Mouse (Mus musculus): Measurements from ENCODE around the gene Nfkb1. TPM values are rescaled to one million over a fixed set of nuclear protein-coding genes. Genes with fewer than 3 reads are reported as not detected.

Gene Nfkb1
- total RNA-seq, 1 experiment from 2014 or later = 68.8 TPM

DNA sequence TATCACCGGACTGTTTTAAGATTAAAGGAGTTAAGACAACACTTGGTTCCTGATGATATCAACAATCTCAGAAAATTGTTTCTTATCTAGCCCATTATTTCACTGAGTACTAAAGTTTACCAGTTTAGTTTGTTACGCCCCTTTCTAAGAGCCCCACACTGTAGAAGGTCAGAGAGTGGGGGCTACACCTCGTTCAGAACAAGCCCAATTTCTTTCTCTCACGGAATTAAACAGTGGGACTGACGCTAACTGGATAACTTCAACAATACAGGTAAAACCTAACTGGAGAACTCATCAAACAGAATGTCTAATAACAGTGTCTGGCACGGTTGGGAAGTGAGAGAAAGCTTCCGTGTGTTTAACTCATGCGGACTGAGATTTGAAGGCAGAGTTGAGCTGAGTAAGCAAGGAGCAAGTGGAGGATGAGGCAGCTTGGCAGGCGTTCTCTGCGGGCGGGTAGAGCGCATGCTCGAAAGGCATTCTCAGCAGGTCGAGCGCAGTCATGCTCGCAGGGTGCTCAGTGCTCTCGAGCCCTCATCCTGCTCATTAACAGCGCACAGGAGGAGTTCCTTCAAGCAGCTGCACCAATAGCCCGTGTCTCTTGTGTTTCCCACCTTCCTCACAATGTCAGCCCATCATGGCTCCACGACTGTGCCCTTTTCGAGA, 60.8 kb downstream of the Nfkb1 start:
- DNase-seq = no peak

DNA sequence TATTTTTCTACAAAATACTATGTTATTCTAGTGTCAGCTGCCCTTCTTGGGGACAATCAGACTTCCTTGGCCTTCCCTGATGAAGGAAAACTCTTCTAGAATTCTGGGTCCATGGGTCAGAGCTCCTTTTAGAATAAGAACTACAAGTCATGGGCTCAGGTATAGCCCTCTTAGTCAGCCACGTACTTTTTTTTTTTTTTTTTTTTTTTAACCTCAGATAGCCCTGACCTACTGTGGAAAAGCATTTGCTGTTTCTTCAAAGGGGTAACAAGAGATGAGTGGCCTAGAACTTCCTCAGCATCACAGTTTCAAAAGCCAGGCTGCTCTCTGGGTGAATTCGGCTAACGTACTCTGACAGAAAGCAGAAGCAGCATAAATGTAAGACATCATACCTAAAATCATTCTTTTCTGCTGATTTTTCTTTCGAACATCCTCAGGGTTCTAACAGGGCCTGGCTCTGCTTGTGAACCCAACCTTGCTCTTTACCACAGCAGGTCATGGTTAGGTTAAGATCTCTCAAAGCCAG, 61.5 kb downstream of the Nfkb1 start:
- no peak for DNase-seq

DNA sequence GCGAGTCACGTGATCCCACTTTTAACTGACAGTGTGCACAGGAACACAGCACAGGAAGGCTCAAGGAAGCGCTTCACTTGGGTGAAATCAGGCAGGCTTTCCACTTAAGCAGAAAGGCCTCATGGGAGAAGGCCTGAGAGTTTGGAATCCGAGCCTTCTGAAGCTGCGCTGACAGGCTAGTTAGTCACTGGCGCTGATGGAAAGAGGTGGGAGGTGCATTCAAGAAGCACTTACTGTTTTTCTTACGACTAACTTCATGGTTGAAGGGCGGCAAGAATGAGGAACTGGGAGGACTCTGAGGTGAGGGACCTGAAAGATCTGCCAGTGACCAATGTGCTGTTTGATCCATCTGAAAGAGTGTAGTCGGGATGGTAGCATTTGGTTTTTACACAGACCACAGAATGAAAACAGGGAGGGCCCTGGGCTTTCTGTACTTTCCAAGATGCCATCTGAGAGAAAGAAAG, 62.6 kb downstream of the Nfkb1 start:
- DNase-seq = no peak

DNA sequence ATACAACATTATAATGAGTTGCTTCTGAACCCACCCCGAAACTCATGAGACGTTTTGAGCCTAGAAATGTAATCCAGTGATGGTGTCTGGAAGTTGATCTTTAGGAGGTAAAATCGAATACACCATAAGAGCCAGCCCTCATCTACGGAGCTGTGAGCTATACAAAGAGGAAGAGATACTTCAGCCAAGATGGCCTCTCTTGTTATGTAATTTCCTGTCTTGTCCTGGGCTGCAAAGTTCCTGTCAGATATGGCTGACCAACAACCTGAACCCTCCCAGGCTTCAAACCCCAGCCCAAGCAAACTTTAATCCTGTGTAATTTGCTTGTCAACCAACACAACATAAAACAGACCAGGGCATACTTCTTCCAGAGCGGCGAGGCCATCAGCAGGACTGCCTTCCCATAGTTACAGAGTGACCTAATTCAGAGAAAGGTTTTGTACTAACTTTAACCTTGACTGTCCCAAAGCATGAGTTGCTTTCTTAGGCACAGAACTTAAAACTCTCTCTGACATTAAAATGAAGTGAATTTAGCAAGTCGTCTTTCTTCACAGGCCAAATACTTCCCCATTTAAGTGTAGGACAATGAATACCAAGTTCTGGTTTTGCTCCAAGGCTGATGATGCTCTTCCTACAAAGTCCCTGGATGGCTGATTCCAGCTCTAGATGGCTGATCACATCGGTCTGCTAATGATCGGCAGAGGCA, 63.2 kb downstream of the Nfkb1 start:
- DNase-seq = no peak

DNA sequence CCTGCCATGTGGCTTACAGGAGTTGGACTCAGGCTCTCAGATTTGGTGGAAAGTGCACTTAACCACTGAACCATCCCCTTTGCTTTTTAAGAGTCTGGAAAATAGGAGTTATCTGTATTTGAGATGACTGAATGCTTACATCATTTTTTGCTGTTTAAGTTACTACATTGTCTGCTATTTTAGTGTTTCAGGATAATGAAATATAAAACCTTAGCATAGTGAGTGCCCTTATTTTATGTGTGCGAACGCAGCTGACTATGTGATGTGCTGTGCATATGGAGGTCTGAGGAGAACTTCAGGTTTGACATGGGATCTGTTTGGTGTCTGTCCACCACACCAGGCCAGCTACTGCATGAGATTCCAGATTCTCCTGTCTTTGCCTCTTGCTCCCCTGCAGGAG, 66.1 kb downstream of the Nfkb1 start:
- DNase-seq = no peak

DNA sequence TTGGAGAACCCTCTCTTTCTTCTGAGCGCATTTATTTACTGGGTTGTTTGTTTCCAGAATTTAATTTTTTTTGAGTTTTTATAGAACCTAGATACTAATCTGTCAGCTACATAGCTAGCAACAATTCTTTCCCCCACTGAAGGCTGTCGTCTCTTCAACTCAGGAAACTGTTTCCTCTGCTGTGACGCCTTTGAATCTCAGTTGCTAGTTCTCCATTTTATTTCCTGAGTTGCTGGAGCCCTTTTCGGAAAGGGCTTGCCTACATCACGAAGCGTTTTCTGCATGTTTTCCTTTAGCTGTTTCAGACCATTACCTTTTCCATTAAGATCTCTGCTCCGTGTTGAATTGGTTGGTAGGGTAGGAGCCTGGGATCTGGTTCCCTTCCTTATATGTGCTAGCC, 74.6 kb downstream of the Nfkb1 start:
- DNase-seq = no peak

DNA sequence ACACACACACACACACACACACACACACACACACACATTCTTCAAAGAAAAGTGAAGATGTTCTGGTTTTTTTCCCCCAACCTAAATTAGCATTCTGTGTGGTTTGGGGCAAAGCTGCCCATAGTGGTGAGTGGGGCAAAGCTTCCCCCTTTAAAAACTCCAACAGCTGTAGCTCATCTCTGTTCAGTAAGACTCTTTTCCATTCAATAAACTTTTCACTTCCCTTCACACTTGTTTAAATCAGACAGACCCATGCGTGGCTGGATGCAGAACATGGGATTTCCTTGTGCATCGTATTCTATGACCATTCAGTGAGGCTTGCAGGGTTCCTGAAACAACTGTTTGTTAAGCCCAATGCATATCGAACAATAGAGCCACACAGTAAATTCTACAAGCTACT, 77.0 kb downstream of the Nfkb1 start:
- no peak for DNase-seq

DNA sequence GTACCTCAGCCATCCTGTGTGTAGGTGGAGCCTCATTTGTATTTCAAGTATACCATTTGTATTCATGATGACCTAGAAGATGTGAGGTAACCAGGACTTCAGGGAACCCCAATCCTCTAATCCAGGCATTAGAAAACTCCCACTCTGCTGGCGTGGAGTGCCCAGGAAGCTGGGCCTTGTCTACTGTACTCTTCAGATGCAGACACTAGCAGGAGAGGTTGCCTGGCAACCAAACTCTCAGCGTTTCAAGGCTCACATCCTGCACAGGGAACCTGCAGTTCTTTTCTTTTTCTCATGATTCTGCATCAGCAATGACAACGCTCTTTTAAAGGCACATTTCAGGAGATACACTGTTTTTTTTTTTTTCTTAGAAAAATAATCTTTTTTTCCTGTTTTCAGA, 81.1 kb downstream of the Nfkb1 start:
- DNase-seq = no peak

DNA sequence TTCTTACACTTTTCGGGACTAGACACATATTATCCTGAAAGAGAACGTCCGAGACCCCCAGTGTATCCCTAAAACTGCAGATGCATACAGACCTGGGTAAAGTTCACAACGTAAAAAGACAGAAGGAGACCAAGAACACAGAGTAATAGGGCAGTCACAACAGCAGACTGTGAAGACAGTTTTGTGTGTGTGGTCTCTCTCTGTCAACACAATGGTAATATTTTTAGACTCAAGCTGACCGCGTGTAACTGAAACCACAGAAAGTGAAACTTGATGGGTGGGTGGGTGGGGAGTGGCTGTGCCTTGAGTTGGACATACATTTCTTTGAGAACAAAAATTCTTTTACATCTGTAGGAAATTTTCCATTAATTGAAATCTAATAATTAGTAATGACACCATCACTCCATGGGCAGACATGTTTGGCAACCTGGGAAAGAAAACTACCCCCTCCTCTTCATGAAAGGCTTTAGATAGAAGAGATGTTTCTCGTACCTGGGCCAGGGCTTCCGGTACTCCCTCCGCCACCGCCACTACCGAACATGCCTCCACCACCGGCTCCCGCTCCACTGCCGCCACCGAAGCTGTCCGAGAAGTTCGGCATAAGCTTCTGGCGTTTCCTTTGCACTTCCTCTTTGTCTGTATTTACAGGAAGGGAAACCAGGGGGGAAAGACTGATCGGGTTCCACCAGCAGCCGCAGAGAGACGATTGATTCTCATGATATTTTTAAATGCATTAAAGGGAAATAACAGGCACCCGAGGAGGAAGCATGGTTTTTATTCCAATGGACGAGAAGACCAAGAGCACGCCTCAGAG, 83.5 kb downstream of the Nfkb1 start:
- no peak for DNase-seq

DNA sequence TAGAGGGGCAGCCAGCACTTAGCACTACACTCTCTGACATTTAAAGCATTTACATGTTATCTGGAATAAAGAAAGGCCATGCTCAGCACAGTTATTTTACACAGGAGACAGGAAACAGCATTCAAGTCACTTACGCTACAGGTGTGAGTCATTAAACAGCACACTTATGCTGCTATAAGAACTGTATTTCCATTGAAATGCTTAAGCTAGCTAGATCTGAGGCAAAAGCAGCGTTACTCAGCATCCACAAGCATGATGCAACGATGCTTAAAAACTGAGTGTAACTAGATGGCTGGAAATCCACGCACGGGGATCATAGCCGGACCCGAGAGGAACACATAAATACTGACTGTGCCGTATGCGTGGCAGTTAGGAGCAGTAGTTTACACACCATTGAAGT, 84.3 kb downstream of the Nfkb1 start:
- DNase-seq = no peak

DNA sequence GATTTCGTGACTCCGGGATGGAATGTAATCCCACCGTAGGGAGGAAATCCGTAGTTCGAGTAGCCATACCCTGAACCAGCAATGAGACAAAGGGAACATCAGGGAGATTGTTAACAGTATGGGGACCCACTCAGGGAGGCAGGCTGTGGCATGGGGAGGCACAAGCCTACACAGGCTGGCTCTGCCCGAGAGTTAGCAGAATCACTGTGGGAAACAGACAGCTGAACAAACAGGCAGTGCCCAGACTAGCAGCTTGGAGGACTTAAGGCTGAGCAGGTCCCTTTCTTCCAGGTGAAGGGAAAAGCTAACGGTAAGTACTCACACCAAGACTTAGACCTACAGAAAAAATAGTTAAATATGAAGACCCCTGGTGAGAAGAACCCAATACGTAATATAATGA, 84.8 kb downstream of the Nfkb1 start:
- DNase-seq = no peak

DNA sequence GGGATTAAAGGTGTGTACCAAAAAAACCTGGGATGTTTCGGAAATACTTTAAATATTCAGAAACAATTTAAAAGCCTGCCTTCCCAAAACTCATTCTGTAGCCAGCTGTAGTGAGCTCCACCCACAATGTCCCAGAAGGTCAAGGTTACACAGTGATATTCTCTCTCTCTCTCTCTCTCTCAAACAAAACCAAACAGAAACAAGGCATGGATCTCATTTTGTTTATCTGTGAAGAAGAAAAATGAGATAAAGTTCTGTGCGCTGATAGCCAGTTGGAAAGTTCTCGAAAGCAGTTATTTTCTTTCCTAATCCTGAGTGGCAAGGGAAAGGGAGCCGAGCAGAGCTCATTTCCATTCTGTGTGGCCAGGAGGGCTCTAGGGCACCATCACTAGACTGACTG, 85.9 kb downstream of the Nfkb1 start:
- DNase-seq = no peak

DNA sequence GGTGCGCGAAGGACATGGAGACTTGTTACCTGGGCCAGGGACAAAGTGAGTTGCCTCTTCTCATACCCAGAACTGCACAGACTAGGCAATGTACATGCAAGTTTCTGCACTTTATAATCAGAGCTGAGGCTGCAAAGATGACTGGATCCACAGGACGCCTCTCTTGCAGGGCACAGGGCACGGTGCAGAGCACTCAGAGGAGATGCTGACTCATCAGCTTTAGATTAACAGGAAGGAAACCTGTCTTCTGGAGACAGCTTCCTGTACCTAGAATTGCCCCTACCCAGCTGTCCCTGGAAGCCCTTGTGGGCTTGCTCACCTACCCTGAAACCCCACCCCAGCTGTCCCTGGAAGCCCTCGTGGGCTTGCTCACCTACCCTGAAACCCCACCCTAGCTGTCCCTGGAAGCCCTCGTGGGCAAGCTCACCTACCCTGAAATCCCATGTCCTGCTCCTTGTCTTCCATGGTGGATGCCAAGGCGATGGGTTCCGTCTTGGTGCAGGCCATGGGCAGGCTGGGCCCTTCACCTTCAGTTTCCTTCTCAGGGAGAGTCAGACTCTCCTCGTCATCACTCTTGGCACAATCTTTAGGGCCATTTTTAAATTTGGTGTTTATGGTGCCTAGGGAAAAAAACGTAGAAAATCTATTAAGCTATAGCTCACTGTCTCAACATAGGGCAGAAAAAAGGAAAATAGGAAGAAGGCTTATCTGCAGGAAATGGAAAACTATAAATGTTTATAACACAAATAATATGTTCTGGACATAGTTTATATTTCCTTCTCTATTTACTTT, 86.5 kb downstream of the Nfkb1 start:
- DNase-seq = no peak

DNA sequence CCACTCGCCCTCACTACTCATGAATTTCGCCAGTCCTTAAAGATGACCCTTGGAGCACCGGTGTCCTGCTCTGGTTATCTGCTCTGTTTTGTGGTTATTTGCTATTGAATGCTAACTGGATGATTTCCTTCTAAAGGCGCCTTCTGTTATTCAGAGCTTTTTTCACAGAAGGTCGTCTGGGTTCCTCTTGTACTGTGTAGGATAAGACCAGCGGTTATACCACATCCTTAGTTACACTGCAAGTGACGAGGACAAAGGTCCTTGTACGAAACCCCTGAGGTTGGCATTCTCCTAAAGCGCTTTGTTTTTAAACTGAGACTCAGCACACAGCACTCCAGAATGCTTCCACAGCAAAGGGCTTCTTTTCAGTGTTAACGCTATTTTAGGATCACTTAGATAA, 88.6 kb downstream of the Nfkb1 start:
- no peak for DNase-seq

DNA sequence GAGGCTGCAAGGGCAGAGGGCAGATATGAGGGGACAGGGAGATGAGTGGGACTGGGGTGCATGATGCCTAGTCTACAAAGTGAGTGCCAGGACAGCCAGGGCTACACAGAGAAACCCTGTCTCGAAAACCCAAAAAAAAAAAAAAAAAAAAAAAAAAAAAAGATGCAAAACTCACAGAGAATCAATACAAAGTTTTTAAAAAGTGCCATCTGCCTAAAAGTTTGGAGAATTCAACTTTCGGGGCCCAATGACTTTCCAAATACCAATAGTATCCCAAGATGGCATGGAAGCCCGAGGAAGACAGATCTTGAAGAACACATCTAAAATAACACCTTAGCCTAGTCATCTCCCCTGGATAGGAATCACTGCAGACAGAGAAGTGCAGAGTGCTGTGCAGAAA, 93.0 kb downstream of the Nfkb1 start:
- no peak for DNase-seq

DNA sequence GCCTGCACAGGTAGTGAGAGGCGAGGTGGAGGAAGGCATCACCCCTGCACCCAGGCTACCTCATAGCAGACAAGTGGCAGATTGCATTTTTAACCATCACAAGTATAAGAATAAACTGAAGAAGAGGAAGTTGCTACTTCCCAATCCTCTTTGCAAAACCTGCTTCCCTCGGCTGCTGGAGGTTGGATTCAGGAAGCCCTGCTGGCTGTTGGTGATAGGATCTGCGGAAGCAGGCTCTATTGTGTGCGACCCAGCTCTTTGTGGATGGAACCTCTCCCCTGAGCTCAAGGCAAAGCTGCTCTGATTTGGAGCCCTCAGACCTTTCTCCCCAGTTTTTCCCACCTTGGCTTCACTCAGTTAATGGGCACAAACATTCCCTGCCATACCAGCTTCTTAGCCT, 94.3 kb downstream of the Nfkb1 start:
- DNase-seq = no peak

DNA sequence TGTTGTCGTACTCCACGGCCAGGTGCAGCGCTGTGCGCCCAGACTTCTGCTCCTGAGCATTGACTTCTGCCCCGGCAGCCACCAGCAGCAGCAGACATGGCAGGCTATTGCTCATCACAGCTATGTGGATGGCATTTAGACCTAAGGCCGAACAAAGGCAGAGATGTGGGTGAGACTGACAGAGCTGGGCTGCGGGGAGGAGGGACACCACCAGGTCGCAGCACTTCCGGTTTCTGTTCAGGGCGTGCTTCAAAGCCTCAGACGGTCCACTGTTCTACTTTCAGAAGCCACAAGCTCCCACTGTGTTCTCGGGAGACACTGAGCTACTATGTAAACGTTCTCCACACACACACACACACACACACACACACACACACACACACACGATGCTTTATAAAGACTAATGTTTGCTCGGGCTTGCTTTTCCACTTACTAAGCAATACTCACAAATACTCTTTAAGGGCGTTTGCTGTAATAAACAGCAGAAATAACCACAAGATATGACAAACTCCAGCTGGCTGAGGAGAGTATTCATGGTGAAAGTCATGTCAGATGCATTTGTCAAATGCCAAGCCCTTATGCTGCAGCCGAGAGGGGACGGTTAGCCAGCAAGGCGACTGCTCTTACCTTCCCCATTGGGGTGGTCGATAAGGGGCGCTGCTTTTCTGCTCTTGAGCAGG, 97.0 kb downstream of the Nfkb1 start:
- DNase-seq = no peak

DNA sequence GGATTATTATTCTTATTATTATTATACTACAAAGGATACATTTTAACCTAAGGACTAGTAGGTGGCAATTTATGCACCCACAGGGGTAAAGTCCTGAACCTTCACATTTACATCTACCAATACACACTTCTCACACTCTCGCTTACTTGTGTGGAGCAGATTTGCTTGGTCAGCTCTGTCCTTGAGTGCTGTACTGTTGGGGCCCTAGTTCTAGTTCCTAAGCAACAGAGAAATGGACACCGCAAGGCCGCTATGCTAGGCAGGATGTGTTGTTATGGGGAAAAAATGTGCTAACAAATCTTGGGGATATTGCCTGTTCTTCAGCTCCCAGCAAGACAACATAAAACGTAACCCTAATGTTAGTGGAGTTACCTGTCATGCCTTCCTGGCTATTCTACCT, 99.3 kb downstream of the Nfkb1 start:
- no peak for DNase-seq

DNA sequence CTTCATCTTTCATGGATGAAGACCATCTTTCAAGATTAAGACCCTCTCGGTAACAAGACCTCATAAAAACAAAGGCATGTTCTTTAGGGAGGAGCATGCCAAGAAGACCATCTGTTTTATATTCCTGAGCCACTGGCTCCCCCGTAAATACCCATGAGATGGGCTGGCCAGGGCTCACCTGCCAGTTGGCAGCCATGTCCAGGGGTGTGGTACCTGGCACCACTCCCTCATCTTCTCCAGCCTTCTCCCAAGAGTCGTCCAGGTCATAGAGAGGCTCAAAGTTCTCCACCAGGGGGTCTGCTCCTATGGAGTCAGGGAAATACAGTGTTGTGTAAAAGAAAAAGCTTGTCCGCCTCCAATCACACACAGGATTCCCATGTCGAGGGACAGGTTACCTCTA, 100.0 kb downstream of the Nfkb1 start:
- no peak for DNase-seq

DNA sequence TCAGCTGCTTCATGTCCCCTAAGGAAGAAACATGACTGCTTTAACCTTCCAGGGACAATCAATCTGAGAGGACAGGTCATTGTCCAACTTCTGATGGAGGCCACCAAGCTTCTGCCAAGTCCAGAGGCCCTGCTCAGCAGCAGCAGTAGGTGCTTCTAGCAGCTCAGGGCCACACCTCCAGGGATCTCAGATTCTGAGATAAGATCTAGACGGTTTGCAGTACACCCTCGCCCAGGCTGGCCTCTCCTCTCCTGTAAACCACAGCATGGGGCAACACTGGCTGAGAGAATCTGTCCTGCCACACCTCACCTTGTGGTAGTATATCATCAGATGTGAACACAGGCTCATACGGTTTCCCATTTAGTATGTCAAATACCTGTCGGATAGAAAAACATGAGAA, 100.9 kb downstream of the Nfkb1 start:
- DNase-seq = no peak

DNA sequence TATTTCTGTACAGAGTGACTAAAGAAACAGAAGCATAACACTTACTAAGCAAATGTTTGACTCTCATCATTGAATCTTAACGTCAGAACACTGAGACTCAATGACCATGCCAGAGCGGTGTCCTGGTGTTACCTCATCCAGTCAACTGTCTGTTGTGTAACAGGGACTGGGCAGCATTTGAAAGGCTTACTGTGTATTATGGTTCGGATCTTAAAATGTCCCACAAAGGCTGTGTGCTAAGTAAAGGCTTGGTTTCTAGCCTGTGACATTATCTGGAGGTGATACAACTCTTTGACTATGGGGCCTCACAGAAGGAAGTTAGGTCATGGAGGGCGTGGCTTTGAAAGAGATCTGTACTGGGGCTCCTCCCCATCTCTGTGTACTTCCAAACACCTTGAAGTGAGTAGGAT, 104.9 kb downstream of the Nfkb1 start:
- DNase-seq = no peak

DNA sequence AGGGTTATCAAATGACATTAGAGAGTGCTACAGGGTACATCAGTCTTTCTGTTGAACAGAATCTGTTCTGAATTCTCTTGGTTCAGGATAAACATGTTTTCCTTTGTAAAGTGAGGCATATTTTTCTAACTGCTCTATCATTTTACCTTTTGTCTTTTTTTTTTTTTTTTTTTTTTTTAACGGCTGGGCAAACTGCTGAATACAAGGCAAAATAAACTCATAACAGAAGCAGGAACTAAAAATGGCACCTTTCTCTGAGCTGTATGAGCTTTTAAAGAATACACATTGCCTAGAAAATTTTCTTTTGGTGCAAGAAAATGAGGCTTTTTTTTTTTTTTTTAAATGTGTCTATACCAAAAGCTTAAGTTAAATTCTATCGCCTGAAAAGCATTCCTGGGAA, 105.3 kb downstream of the Nfkb1 start:
- no peak for DNase-seq

Measured in adrenal gland, postnatal 25 days (tissue).